ENCODE assay signal across 11 mouse cellular contexts in the genomic region with DNA sequence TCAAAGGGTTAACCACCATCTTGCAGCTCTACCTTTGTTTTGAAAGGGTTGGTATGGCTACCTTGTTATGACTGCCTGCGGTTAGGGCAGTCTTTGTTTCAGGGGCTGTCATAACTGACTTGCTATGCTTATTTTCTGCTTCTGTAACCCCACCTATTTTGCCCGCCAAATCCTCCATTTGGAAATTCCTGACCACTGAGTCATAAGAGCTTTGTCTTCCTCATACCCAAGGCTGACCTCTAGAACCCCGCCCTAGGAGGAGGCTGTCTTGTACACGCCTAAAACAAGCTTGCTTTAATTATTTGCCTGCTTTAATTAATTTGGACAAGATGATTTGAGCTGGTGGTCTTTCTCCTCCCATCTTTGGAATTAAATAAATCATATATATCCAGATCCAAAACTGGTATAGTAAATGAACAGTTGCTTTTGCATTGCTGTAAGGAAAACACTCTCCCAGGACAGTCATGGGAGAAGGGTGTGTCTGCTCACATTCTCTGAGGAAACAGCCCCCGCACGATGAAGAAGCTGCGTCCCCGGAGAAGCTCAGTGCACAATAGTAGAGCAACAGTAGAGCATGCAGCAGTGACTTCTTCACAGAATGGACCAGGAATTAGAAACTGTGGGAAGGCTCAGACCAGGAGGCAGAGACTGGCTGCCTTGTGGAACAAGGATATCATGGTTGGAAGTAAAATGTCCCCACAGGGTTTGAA.
DNase-seq lines count a peak whose midpoint lies in the region; ATAC-seq and TF ChIP-seq lines count a peak whose summit lies in the region.
"Had no signal": no experiment of that assay in that cellular context is flagged by ENCODE, and none has a peak within 500 bp of the region (broad histone marks: within the 10 kb centered on the region; RNA-seq: fewer than 3 reads in every experiment).

No protein-coding gene starts in this region.

- POLR2A ChIA-PET in Patski (lab: Charles Lee) = no interaction called here

- H3K79me2 ChIP-seq in C2C12 (ENCODE audit: control insufficient read depth, insufficient read depth) = peaks cover 38% of the 10 kb centered on the region

- H3ac ChIP-seq in C2C12 (ENCODE audit: control insufficient read depth, insufficient read length, low read depth) = peak overlapping the region; percentile 48

- in situ Hi-C loops in Patski (cut with MboI; ENCODE audit: low pct_unique_long_range_greater_than_20kb) = no loop called here

- peaks cover 20% of the 10 kb centered on the region for H3K79me3 ChIP-seq in C2C12 (ENCODE audit: low read depth)

- H3K4me3 ChIP-seq in C2C12 (ENCODE audit: insufficient read depth, poor library complexity, severe bottlenecking) = no peak overlapping the region

- H3K27me3 ChIP-seq in C2C12 (ENCODE audit: control insufficient read depth, insufficient read depth, insufficient read length) (no peaks in the 10 kb centered on the region), Patski (no peaks in the 10 kb centered on the region)

- peaks cover 19% of the 10 kb centered on the region for H3K36me3 ChIP-seq in C2C12 (ENCODE audit: control insufficient read depth, insufficient read depth)

- peak; percentile 38 to 45 for DNase-seq in heart, adult 9 months (ENCODE audit: low spot score in 2 of 2)
- no peak for DNase-seq in heart, postnatal 14 days
- DNase-seq in Patski (ENCODE audit: low read depth, low spot score) = peak; percentile 55
- peak; percentile 32 for DNase-seq in lung, postnatal 10 days
- no peak for DNase-seq in cerebellum, postnatal 4 days (ENCODE audit: low spot score in 2 of 2)
- DNase-seq: cerebellum, adult 11 months; forebrain, postnatal 0 days; kidney, adult 18-20 months; layer of hippocampus, postnatal 36 days had no signal

- intact Hi-C loops in heart, postnatal 14 days (cut with DNase I) = no loop called here

- TF ChIP-seq CTCF in C2C12 (IDR thresholded peaks at IDR 0.05; ENCODE audit: control insufficient read depth, insufficient read depth, insufficient read length) (no peak), Patski (IDR thresholded peaks at IDR 0.05) (no peak)

- CTCF ChIA-PET in Patski (lab: Charles Lee) = interaction anchor here (0.8 kb wide), 1 partner anchor 20 kb away, joined by 3 read pairs; no protein-coding TSS in a partner anchor

- ATAC-seq in Patski = peak; percentile 81
- ATAC-seq in inflammation-experienced regulatory T-cells, adult 6 months = no peak
- ATAC-seq: forebrain, postnatal 0 days had no signal

TF ChIP-seq in C2C12, 6 proteins besides CTCF, POLR2A, EP300 and RAD21:
- TF ChIP-seq CEBPB (IDR thresholded peaks at IDR 0.05; ENCODE audit: low read depth) = peak; percentile 2
- TF ChIP-seq MYOD1 (IDR thresholded peaks at IDR 0.05; ENCODE audit: control insufficient read depth, insufficient read length, low read depth) = no peak

Comparison
In these comparisons a context has a peak if more than half of its experiments do, and no peak if none do; other contexts are left out.
1. DNase-seq: peak in heart, adult 9 months (2 of 2), Patski (single experiment) and lung, postnatal 10 days (single experiment); none in heart, postnatal 14 days (0 of 2) and cerebellum, postnatal 4 days (0 of 2).